Mouse (Mus musculus) kidney, adult 18-20 months (tissue): Measurements from ENCODE around the gene Wfdc18.

ENCODE experiments used
- DNase-seq: peaks from one replicate; pipeline ENCODE4 v3.0.0; 2021

The Wfdc18 gene

GRCm38 (mm10) chr11:83746152-83746551, 37.3 kb downstream of the Wfdc18 start:
- DNase-seq: no peak

DNA sequence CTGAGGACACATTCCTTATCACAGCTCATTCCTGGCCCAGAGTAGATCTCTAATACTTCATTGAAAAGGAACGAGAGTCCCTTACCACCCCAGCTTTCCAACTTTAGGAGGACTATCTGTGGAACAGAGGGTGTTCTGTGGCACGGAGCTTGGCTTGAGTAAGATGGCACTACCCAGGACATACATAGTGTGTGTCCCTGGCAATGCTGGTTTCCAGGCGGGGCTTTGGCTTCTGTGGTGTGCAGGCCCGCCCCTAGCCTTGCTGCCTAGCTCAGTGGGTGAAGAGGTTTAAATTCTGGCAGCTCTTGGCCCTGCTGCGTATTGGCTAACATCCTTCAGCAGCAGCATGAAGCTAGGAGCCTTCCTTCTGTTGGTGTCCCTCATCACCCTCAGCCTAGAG, 37.9 kb downstream of the Wfdc18 start, which contains the start of gene Wfdc21:
Wfdc21 (plus strand) TSS at position 260 of the 400 bp plus-strand sequence.
- no peak for DNase-seq

GRCm38 (mm10) chr11:83747376-83748265, 38.8 kb downstream of the Wfdc18 start:
- no peak for DNase-seq

DNA sequence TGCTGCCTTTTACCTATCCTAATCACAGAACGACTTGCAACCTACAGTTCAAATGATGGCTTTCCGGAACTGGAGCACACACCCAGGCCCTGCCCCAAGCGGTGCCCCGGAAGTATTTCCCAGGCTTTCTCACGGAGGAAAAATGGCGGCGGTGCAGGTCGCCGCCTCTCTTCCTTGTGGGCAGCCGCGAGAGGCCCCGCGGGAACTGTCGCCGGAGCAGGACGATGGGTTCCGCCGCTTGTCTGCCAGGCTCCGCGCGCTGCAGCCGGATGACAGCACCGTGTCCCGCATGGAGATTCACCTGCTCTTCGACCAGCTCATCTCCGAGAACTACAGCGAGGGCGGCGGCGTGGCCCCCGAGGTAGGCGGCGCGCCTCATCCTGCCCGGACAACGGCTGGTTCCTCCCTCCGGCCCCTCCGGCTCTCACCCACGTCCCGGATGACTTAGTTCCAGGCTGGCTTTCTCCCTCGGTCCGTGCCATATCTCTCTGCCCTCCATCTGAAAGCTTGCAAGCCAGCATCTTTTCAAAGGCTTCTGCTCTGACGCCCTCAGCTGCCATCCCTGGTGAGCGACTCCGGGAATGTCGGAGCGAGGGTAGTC, 44.9 kb downstream of the Wfdc18 start, which contains the start of gene Heatr6:
Heatr6 (plus strand) TSS at position 116 of the 601 bp plus-strand sequence.
- peak; percentile 91 for DNase-seq

DNA sequence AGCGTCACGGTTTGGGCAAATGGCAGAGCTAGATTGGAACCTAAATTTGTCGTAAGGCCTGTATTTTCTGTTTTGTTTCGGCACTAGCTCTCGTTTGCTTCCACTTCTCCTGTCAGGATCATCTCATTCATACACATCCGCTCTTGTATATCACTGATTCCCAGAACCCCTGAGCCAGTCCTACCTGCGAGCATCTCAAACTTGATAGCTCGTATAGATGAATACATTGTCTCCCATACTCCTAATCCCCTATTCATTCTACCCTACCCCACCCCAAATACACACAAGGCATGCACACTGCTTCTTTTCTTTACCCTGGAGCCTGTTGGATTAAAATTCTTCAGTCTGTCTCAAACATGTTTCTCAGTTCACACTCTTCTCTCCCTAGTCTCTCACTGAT, 45.4 kb downstream of the Wfdc18 start:
- DNase-seq: no peak
